Mouse (Mus musculus) testis, adult 2 months (tissue): ENCODE results near the gene Ptcd3. TPM values are rescaled to one million over a fixed set of nuclear protein-coding genes. Genes with fewer than 3 reads are reported as not detected.

ENCODE experiments used
- H3K27ac ChIP-seq: fragments of 200-500 bp; 2 replicates; pipeline ENCODE4 v1.5.1; 2012; ENCODE audit warnings: low read depth, low read length; ENCODE audit not compliant: control insufficient read depth, insufficient read depth
- H3K27me3 ChIP-seq: fragments of 200-500 bp; 2 replicates; pipeline ENCODE4 v1.6.1; 2012; ENCODE audit warnings: mild to moderate bottlenecking, low read length, moderate library complexity; ENCODE audit not compliant: control insufficient read depth, insufficient read depth
- H3K36me3 ChIP-seq: fragments of 200-500 bp; 2 replicates; pipeline ENCODE4 v1.6.1; 2012; ENCODE audit warnings: mild to moderate bottlenecking, low read length; ENCODE audit not compliant: control insufficient read depth, insufficient read depth
- H3K4me1 ChIP-seq: fragments of 200-500 bp; 2 replicates; pipeline ENCODE4 v1.6.1; 2012; ENCODE audit warnings: low read length; ENCODE audit not compliant: control insufficient read depth, insufficient read depth
- H3K4me3 ChIP-seq: fragments of 200-500 bp; 2 replicates; pipeline ENCODE4 v1.5.1; 2012; ENCODE audit warnings: low read depth, mild to moderate bottlenecking, low read length, moderate library complexity, mixed read lengths; ENCODE audit not compliant: control insufficient read depth
- CTCF ChIP-seq: fragments of 200-500 bp; IDR thresholded peaks from 2 replicates; pipeline ENCODE4 v1.5.1; 2012; ENCODE audit warnings: low read depth, mild to moderate bottlenecking, inconsistent platforms, low read length, moderate library complexity; ENCODE audit not compliant: control insufficient read depth, insufficient read depth, insufficient replicate concordance
- POLR2A ChIP-seq: fragments of 200-500 bp; IDR thresholded peaks from 2 replicates; pipeline ENCODE4 v1.6.1; 2012; ENCODE audit warnings: low read depth, mild to moderate bottlenecking, inconsistent platforms, low read length, moderate library complexity; ENCODE audit not compliant: control insufficient read depth
- polyA plus RNA-seq: library from polyadenylated mRNA; depleted of rRNA; stranded (reverse); fragments of >200 nt; gene quantifications from 2 replicates; pipeline ENCODE4 v1.2.3, GENCODE M21; 2012; rRNA removed

The Ptcd3 gene
- polyA plus RNA-seq: 14.3 and 17.5 TPM in 2 replicates

- peak within 1 kb of the TSS; percentile 96 for H3K27ac ChIP-seq
- H3K36me3 ChIP-seq: no peaks in the 10 kb centered on the region; the same call in 1 of the 2 replicates
- TF ChIP-seq POLR2A (peak; percentile 88), CTCF (0 out of 2 replicates have a peak, but pooled peaks have one; percentile 10)
- no peaks in the 10 kb centered on the region for H3K27me3 ChIP-seq
- peak within 1 kb of the TSS; percentile 98 for H3K4me3 ChIP-seq
- H3K4me1 ChIP-seq: peaks cover 5% of the 10 kb centered on the region
Observed at GRCm38 (mm10) chr6:71908481-71909381, at the start of gene Ptcd3, which contains the start of gene Polr1a. Gene Ptcd3, minus strand, starts transcription at chr6:71908750. Gene Polr1a, plus strand, starts transcription at chr6:71909053.

DNA sequence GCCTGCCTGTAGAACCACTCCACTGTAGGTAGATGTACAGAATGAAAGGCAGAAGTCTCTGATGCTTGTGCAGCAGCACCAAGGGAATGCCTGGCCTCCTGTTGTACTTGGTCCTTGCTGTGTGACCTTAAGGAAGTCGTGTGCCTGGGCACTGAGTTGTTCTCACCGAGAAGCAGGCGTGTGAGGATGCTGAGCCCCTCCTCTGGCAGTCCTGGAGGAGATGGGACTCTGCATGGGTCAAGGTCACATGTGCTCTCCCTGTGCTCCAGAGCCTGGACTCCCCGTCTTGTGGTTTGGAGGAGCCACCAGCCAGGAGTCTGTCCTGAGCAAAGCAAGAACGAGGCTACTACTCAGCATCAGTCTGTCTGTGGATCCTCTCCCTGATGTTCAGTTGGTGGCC, 42.6 kb upstream of the Ptcd3 start:
- Histone ChIP-seq H3K4me1 (peaks cover 2% of the 10 kb centered on the region; the same call in 1 of the 2 replicates), H3K27me3 (no peaks in the 10 kb centered on the region), H3K4me3 (no peak overlapping the region), H3K36me3 (peaks cover 3% of the 10 kb centered on the region), H3K27ac (no peak overlapping the region)
- no peak for TF ChIP-seq POLR2A
- TF ChIP-seq CTCF: no peak

GRCm38 (mm10) chr6:71950592-71950991, 42.0 kb upstream of the Ptcd3 start:
- H3K4me3 ChIP-seq: no peak overlapping the region
- H3K36me3 ChIP-seq: peaks cover 3% of the 10 kb centered on the region

DNA sequence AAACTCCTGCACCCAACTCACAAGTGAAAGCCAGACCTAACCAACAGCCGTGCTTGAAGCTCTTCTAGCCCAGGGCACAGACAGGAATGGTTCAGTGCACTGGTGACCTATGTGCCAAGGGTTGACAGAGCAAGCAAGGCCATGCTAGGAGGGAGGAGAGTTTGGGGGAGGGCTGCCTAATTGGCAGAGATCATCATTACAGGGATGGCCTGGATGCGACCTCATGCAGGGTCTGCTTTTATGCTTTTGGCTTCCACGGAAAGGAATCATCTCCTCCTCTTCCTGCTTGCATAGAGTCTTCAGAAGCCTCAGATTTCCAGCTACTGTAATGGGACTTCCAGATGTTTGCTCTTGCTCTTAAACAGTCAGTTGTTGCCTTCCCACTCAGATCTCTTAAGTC, 41.2 kb upstream of the Ptcd3 start:
- no peak overlapping the region for H3K4me3 ChIP-seq
- H3K4me1 ChIP-seq: peaks cover 2% of the 10 kb centered on the region; the same call in 1 of the 2 replicates
- no peaks in the 10 kb centered on the region for H3K27me3 ChIP-seq
- H3K27ac ChIP-seq: no peak overlapping the region
- TF ChIP-seq CTCF (no peak), POLR2A (no peak)
- peaks cover 3% of the 10 kb centered on the region for H3K36me3 ChIP-seq

More at GRCm38 (mm10) chr6:71950592-71950991, 42.0 kb upstream of the Ptcd3 start:
- H3K4me1 ChIP-seq: peaks cover 2% of the 10 kb centered on the region; the same call in 1 of the 2 replicates
- H3K27ac ChIP-seq: no peak overlapping the region
- TF ChIP-seq POLR2A (no peak), CTCF (no peak)
- no peaks in the 10 kb centered on the region for H3K27me3 ChIP-seq

DNA sequence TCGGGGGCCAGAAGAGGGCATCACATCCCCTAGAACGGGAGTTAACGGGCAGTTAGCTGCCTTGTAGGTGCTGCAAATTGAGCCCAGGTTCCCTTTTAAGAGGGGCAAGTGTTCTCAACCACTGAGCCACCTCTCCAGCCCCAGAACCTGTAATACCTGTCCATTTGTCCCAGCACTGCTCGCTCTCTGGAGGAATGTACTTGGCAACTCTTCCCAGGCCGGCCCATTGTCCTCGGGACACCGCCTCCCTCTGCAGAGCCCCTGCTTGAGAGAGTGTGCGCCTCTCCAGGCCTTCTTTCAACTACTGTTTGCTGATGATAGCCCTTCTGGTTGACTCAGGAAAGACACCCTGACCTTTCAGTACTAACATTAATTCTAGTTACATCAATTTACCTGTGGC, 37.6 kb upstream of the Ptcd3 start:
- Histone ChIP-seq H3K4me1 (peaks cover under 1% of the 10 kb centered on the region; the same call in 1 of the 2 replicates), H3K36me3 (no peaks in the 10 kb centered on the region), H3K4me3 (no peak overlapping the region), H3K27ac (no peak overlapping the region), H3K27me3 (no peaks in the 10 kb centered on the region)
- TF ChIP-seq CTCF (no peak), POLR2A (no peak)

DNA sequence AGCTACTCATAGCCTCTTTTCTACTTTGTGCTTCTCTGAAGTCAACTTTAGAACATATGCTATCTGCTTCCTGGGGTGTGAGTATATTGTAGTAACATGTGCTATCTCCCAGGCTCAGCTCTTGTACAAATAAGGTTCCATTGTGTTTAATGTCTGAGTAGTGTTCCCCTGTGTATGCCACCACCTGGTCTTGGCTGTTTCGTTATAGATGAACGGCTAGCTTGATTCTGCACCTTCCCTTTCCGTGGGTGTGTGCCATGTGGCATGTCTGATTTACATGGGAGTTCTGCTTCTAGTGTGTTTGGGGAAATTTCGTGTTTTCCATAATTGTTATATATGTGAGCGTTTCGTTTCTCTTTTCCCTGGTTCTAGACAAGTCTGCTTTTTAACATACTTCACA, 36.6 kb upstream of the Ptcd3 start:
- Histone ChIP-seq H3K4me1 (no peaks in the 10 kb centered on the region), H3K27ac (no peak overlapping the region), H3K36me3 (peaks cover 2% of the 10 kb centered on the region; the same call in 1 of the 2 replicates), H3K27me3 (no peaks in the 10 kb centered on the region), H3K4me3 (no peak overlapping the region)
- TF ChIP-seq POLR2A: no peak
- no peak for TF ChIP-seq CTCF

DNA sequence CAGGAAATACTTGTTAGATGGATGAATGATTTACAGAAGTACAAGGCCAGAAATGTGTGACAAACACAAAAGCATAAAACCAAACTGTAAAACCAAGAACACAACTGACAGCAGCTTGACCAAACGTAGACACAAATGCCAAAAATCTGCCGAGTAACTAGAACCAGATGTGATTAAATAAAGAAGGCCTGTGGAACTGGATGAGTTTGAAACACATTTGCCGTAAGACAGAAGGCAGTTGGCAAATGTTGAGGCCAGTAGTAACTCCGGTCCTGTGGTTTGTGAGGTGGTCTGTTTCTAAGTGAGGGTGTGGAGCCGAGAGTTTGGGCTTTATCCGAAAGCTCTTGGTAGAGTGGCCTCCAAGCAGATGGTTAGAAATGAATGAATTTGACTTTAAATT, 32.4 kb upstream of the Ptcd3 start:
- no peak for TF ChIP-seq CTCF
- TF ChIP-seq POLR2A: no peak
- H3K4me3 ChIP-seq: no peak overlapping the region
- no peaks in the 10 kb centered on the region for H3K27me3 ChIP-seq
- H3K27ac ChIP-seq: no peak overlapping the region
- H3K36me3 ChIP-seq: peaks cover 2% of the 10 kb centered on the region; the same call in 1 of the 2 replicates
- H3K4me1 ChIP-seq: peaks cover 5% of the 10 kb centered on the region; the same call in 1 of the 2 replicates
